Mouse (Mus musculus) kidney, postnatal 4 days (tissue): ENCODE measurements around the gene Dhrs3.

Source experiments
- DNase-seq, 2 experiments: peaks; one replicate each; pipeline ENCODE4 v3.0.0; 2021; ENCODE audit warnings: mixed read lengths in 2 of 2

Dhrs3 gene

GRCm38 (mm10) chr4:144975505-144975904 lies 82.9 kb downstream of the Dhrs3 start:
- no peak for DNase-seq

GRCm38 (mm10) chr4:144977057-144977456 lies 84.4 kb downstream of the Dhrs3 start:
- DNase-seq, result no peak
